Mouse (Mus musculus) intestine, embryonic 15.5 days (tissue): ENCODE results near the gene Tmem44. TPM values are rescaled to one million over a fixed set of nuclear protein-coding genes. Genes with fewer than 3 reads are reported as not detected.

ENCODE experiments used
- ATAC-seq: fragments of 200-750 bp; cut with Nextera tagmentation; 2 replicates; pipeline ENCODE4 v1.8.0; 2017; ENCODE audit warnings: moderate TSS enrichment, moderate library complexity
- H3K27ac ChIP-seq: fragments of 300-500 bp; sonication (generic); 2 replicates; pipeline ENCODE4 v1.5.1; 2015; ENCODE audit warnings: mild to moderate bottlenecking, inconsistent platforms
- H3K27me3 ChIP-seq: fragments of 300-500 bp; sonication (generic); replicated peaks from 2 replicates; pipeline ENCODE4 v1.6.1; 2015; ENCODE audit warnings: inconsistent platforms
- H3K36me3 ChIP-seq: fragments of 300-500 bp; sonication (generic); 2 replicates; pipeline ENCODE4 v1.6.1; 2015; ENCODE audit warnings: inconsistent platforms
- H3K4me1 ChIP-seq: fragments of 300-500 bp; sonication (generic); replicated peaks from 2 replicates; pipeline ENCODE4 v1.6.1; 2015; ENCODE audit warnings: inconsistent platforms
- H3K4me2 ChIP-seq: fragments of 300-500 bp; sonication (generic); replicated peaks from 2 replicates; pipeline ENCODE4 v1.6.1; 2015; ENCODE audit warnings: mild to moderate bottlenecking, inconsistent platforms
- H3K4me3 ChIP-seq: fragments of 300-500 bp; sonication (generic); replicated peaks from 2 replicates; pipeline ENCODE4 v1.5.1; 2015; ENCODE audit warnings: inconsistent platforms
- H3K9ac ChIP-seq: fragments of 300-500 bp; sonication (generic); 2 replicates; pipeline ENCODE4 v1.6.1; 2015; ENCODE audit warnings: inconsistent platforms
- H3K9me3 ChIP-seq: fragments of 300-500 bp; sonication (generic); 2 replicates; pipeline ENCODE4 v1.6.1; 2016; ENCODE audit warnings: inconsistent platforms
- WGBS: fragments of 180-500 bp; shearing (Covaris S2); methylation state at CpG from one replicate; pipeline ENCODE4 v1.1.7; 2015; 5-methylcytosine and 5-hydroxymethylcytosine counted together
- polyA plus RNA-seq: library from polyadenylated mRNA; unstranded; fragments of >200 nt; fragmentation: Nextera tagmentation; extraction: Ambion mirVana; gene quantifications from 2 replicates; pipeline ENCODE4 v1.2.1, GENCODE M21; 2015

Tmem44 gene
- polyA plus RNA-seq, 1 experiment from 2014 or later: 9.1 TPM

- H3K9ac ChIP-seq: no peak overlapping the region; the same call in 1 of the 2 replicates
- no peaks in the 10 kb centered on the region for H3K36me3 ChIP-seq
- H3K4me3 ChIP-seq: no peak overlapping the region
- 38% methylated on average over 8 of the region's 8 CpGs for WGBS
- H3K27me3 ChIP-seq: no peaks in the 10 kb centered on the region
- H3K9me3 ChIP-seq: no peaks in the 10 kb centered on the region
- peaks cover 15% of the 10 kb centered on the region for H3K4me1 ChIP-seq
- H3K27ac ChIP-seq: 0 out of 2 replicates have a peak overlapping the region, but pooled peaks have one; percentile 27
- no peak overlapping the region for H3K4me2 ChIP-seq
- peak; percentile 64 for ATAC-seq
Observed at GRCm38 (mm10) chr16:30512375-30513049, 38.1 kb downstream of the Tmem44 start.

- WGBS: 71% methylated on average over 13 of the region's 13 CpGs
- no peaks in the 10 kb centered on the region for H3K27me3 ChIP-seq
- no peaks in the 10 kb centered on the region for H3K36me3 ChIP-seq
- H3K4me2 ChIP-seq: peak overlapping the region; percentile 68
- H3K27ac ChIP-seq: 0 out of 2 replicates have a peak overlapping the region, but pooled peaks have one; percentile 91
- peak overlapping the region; percentile 74; the same call in 1 of the 2 replicates for H3K9ac ChIP-seq
- H3K4me1 ChIP-seq: peaks cover 14% of the 10 kb centered on the region
- H3K9me3 ChIP-seq: no peaks in the 10 kb centered on the region
- ATAC-seq: no peak
- peak overlapping the region; percentile 59; the same call in 1 of the 2 replicates for H3K4me3 ChIP-seq
Observed at GRCm38 (mm10) chr16:30511563-30512340, 38.9 kb downstream of the Tmem44 start.

GRCm38 (mm10) chr16:30510504-30511451, 39.9 kb downstream of the Tmem44 start:
- peak overlapping the region; percentile 74 for H3K9ac ChIP-seq
- H3K27me3 ChIP-seq: no peaks in the 10 kb centered on the region
- peaks cover 14% of the 10 kb centered on the region for H3K4me1 ChIP-seq
- peak; percentile 87 for ATAC-seq
- peak overlapping the region; percentile 59 for H3K4me3 ChIP-seq
- H3K9me3 ChIP-seq: no peaks in the 10 kb centered on the region
- WGBS: 2% methylated on average over 44 of the region's 44 CpGs
- peak overlapping the region; percentile 68 for H3K4me2 ChIP-seq
- peak overlapping the region; percentile 91 for H3K27ac ChIP-seq
- no peaks in the 10 kb centered on the region for H3K36me3 ChIP-seq

- Histone ChIP-seq H3K4me1 (peaks cover 14% of the 10 kb centered on the region), H3K27me3 (no peaks in the 10 kb centered on the region), H3K27ac (peak overlapping the region; percentile 91; the same call in 1 of the 2 replicates), H3K36me3 (no peaks in the 10 kb centered on the region), H3K9ac (peak overlapping the region; percentile 74; the same call in 1 of the 2 replicates), H3K4me2 (peak overlapping the region; percentile 68), H3K9me3 (no peaks in the 10 kb centered on the region), H3K4me3 (peak overlapping the region; percentile 59)
- 38% methylated on average over 9 of the region's 9 CpGs for WGBS
- ATAC-seq: no peak
Observed at GRCm38 (mm10) chr16:30510091-30510490, 40.6 kb downstream of the Tmem44 start.

- no peak overlapping the region for H3K4me2 ChIP-seq
- H3K36me3 ChIP-seq: no peaks in the 10 kb centered on the region
- peaks cover 14% of the 10 kb centered on the region for H3K4me1 ChIP-seq
- no peaks in the 10 kb centered on the region for H3K27me3 ChIP-seq
- H3K9ac ChIP-seq: no peak overlapping the region
- WGBS: 89% methylated on average over 12 of the region's 12 CpGs
- H3K27ac ChIP-seq: no peak overlapping the region
- no peak overlapping the region for H3K4me3 ChIP-seq
- no peaks in the 10 kb centered on the region for H3K9me3 ChIP-seq
- no peak for ATAC-seq
Observed at GRCm38 (mm10) chr16:30509340-30509739, 41.3 kb downstream of the Tmem44 start.

- H3K27me3 ChIP-seq: no peaks in the 10 kb centered on the region
- no peak overlapping the region for H3K9ac ChIP-seq
- WGBS: 90% methylated on average over 9 of the region's 9 CpGs
Observed at GRCm38 (mm10) chr16:30508738-30509137, 41.9 kb downstream of the Tmem44 start.

GRCm38 (mm10) chr16:30507120-30507519, 43.5 kb downstream of the Tmem44 start:
- WGBS: 41% methylated on average over 10 of the region's 10 CpGs
- Histone ChIP-seq H3K4me3 (no peak overlapping the region), H3K9ac (no peak overlapping the region; the same call in 1 of the 2 replicates), H3K27ac (no peak overlapping the region), H3K4me2 (no peak overlapping the region), H3K9me3 (no peaks in the 10 kb centered on the region), H3K4me1 (peaks cover 13% of the 10 kb centered on the region), H3K27me3 (no peaks in the 10 kb centered on the region), H3K36me3 (no peaks in the 10 kb centered on the region)
- ATAC-seq: no peak

More at GRCm38 (mm10) chr16:30508738-30509137, 41.9 kb downstream of the Tmem44 start:
- no peak overlapping the region for H3K4me2 ChIP-seq
- H3K9me3 ChIP-seq: no peaks in the 10 kb centered on the region
- no peak for ATAC-seq
- no peaks in the 10 kb centered on the region for H3K36me3 ChIP-seq
- H3K4me3 ChIP-seq: no peak overlapping the region
- peaks cover 17% of the 10 kb centered on the region for H3K4me1 ChIP-seq
- H3K27ac ChIP-seq: no peak overlapping the region

GRCm38 (mm10) chr16:30505311-30506031, 45.2 kb downstream of the Tmem44 start:
- WGBS: 82% methylated on average over 11 of the region's 11 CpGs
- ATAC-seq: no peak

GRCm38 (mm10) chr16:30504856-30505255, 45.8 kb downstream of the Tmem44 start:
- Histone ChIP-seq H3K36me3 (no peaks in the 10 kb centered on the region), H3K9me3 (no peaks in the 10 kb centered on the region), H3K4me1 (peaks cover 10% of the 10 kb centered on the region), H3K9ac (no peak overlapping the region), H3K27me3 (no peaks in the 10 kb centered on the region), H3K4me3 (no peak overlapping the region), H3K4me2 (no peak overlapping the region), H3K27ac (no peak overlapping the region)
- ATAC-seq: no peak
- 67% methylated on average over 4 of the region's 4 CpGs for WGBS

More at GRCm38 (mm10) chr16:30505311-30506031, 45.2 kb downstream of the Tmem44 start:
- Histone ChIP-seq H3K4me3 (no peak overlapping the region), H3K4me1 (peaks cover 10% of the 10 kb centered on the region), H3K9ac (no peak overlapping the region), H3K9me3 (no peaks in the 10 kb centered on the region), H3K4me2 (no peak overlapping the region), H3K27me3 (no peaks in the 10 kb centered on the region), H3K36me3 (no peaks in the 10 kb centered on the region), H3K27ac (no peak overlapping the region)

- H3K4me3 ChIP-seq: no peak overlapping the region
- no peak overlapping the region for H3K27ac ChIP-seq
- peak; percentile 42 for ATAC-seq
- H3K9me3 ChIP-seq: no peaks in the 10 kb centered on the region
- no peaks in the 10 kb centered on the region for H3K36me3 ChIP-seq
- no peaks in the 10 kb centered on the region for H3K27me3 ChIP-seq
- peaks cover 16% of the 10 kb centered on the region for H3K4me1 ChIP-seq
- no peak overlapping the region for H3K4me2 ChIP-seq
- no peak overlapping the region for H3K9ac ChIP-seq
- 14% methylated on average over 15 of the region's 15 CpGs for WGBS
Observed at GRCm38 (mm10) chr16:30503958-30504357, 46.7 kb downstream of the Tmem44 start.

- Histone ChIP-seq H3K27ac (0 out of 2 replicates have a peak overlapping the region, but pooled peaks have one; percentile 6), H3K36me3 (no peaks in the 10 kb centered on the region), H3K4me3 (peak overlapping the region; percentile 14; the same call in 1 of the 2 replicates), H3K27me3 (no peaks in the 10 kb centered on the region), H3K9me3 (no peaks in the 10 kb centered on the region), H3K4me1 (peaks cover 16% of the 10 kb centered on the region), H3K9ac (no peak overlapping the region), H3K4me2 (peak overlapping the region; percentile 58)
- WGBS: 12% methylated on average over 25 of the region's 25 CpGs
- ATAC-seq: peak; percentile 71
Observed at GRCm38 (mm10) chr16:30502221-30502891, 48.3 kb downstream of the Tmem44 start.
